Mouse (Mus musculus) forebrain, embryonic 14.5 days (tissue): ENCODE data around the gene Olfr824. TPM values are rescaled to one million over a fixed set of nuclear protein-coding genes. Genes with fewer than 3 reads are reported as not detected.
"Not testable (repeated sequence)": the region's sequence is repeated elsewhere in the genome, so short reads cannot be mapped to it uniquely, and the experiment has no call there.

Experiments used
- ATAC-seq: fragments of 200-750 bp; cut with Nextera tagmentation; 2 replicates; pipeline ENCODE4 v1.8.0; 2017; ENCODE audit warnings: mild to moderate bottlenecking, moderate library complexity
- DNase-seq: peaks from one replicate; pipeline ENCODE4 v3.0.0-alpha.2; 2015; ENCODE audit warnings: low spot score
- H3K27ac ChIP-seq: fragments of 300-500 bp; sonication (generic); 2 replicates; pipeline ENCODE4 v1.5.1; 2014; ENCODE audit warnings: low read depth, mild to moderate bottlenecking, control low read depth, low read length, moderate library complexity
- H3K27me3 ChIP-seq: fragments of 300-500 bp; sonication (generic); replicated peaks from 2 replicates; pipeline ENCODE4 v1.6.1; 2014; ENCODE audit warnings: low read length, control low read depth, mixed read lengths; ENCODE audit not compliant: control insufficient read depth, insufficient read depth
- H3K36me3 ChIP-seq: fragments of 300-500 bp; sonication (generic); 2 replicates; pipeline ENCODE4 v1.6.1; 2014; ENCODE audit warnings: low read length, control low read depth; ENCODE audit not compliant: control insufficient read depth, insufficient read depth
- H3K4me1 ChIP-seq: fragments of 300-500 bp; sonication (generic); 2 replicates; pipeline ENCODE4 v1.6.1; 2014; ENCODE audit warnings: antibody characterized with exemption, low read length, control low read depth; ENCODE audit not compliant: control insufficient read depth, insufficient read depth
- H3K4me2 ChIP-seq: fragments of 300-500 bp; sonication (generic); 2 replicates; pipeline ENCODE4 v1.6.1; 2014; ENCODE audit warnings: mild to moderate bottlenecking, control low read depth, low read length
- H3K4me3 ChIP-seq: fragments of 300-500 bp; sonication (generic); 2 replicates; pipeline ENCODE4 v1.5.1; 2014; ENCODE audit warnings: low read depth, low read length, control low read depth
- H3K9ac ChIP-seq: fragments of 300-500 bp; sonication (generic); 2 replicates; pipeline ENCODE4 v1.6.1; 2014; ENCODE audit warnings: mild to moderate bottlenecking, low read length, control low read depth, moderate library complexity
- H3K9me3 ChIP-seq: fragments of 300-500 bp; sonication (generic); replicated peaks from 2 replicates; pipeline ENCODE4 v1.6.1; 2016; ENCODE audit warnings: low read length, control low read depth, mixed read lengths; ENCODE audit not compliant: control insufficient read depth
- WGBS: fragments of 180-500 bp; shearing (Covaris S2); extraction: QIAGEN DNeasy Blood & Tissue Kit; methylation state at CpG from one replicate; pipeline ENCODE4 v1.1.7; 2014; 5-methylcytosine and 5-hydroxymethylcytosine counted together
- polyA plus RNA-seq: library from polyadenylated mRNA; unstranded; fragments of >200 nt; fragmentation: Nextera tagmentation; extraction: Ambion mirVana; gene quantifications from 2 replicates; pipeline ENCODE4 v1.2.1, GENCODE M21; 2014

The Olfr824 gene
- not detected in 2 replicates for polyA plus RNA-seq

DNA sequence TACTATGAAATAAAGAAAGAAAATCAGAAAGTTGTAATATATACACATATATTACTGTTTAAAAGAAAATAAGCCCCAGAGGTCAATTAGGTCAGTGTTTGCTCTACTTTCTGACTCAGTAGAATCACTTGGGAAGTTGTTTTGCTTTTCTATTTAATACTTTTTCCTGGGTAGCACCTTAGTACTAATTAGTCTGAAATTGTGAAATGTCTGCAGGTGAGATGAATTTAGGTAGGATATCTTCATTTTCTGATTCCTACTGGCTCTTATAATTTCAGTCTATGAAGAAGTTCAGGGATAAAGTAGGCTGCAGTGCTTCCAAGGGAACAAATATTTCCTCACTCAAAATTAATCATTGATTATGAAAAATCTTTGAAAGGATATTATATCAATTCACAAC lies at the start of gene Olfr824:
Gene Olfr824, minus strand, starts transcription at position 101 of the 400 bp plus-strand sequence.
- H3K27ac ChIP-seq, H3K4me1 ChIP-seq, H3K27me3 ChIP-seq, ATAC-seq, H3K4me3 ChIP-seq, H3K36me3 ChIP-seq, H3K4me2 ChIP-seq, DNase-seq, H3K9ac ChIP-seq, H3K9me3 ChIP-seq: not testable (repeated sequence)

DNA sequence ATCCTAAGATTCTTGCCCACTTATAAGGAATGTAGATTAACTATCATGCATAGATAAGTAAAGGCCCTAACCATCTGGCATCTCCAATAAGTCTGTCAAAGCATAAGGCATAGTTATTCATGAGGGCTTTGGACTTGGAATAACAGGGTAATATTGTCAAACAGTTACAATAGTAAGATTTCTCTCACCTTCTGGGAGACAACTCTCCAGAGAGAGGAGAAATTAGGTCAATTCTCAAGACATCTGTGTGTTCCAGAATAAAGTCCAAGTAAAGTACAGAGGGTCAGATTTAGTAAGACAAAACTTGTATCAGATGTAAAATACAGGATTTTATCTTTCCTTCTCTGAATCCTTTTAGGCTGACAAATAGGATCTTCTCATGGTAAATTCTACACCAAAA lies 36.9 kb upstream of the Olfr824 start, which contains the start of gene Olfr825:
Gene Olfr825, minus strand, starts transcription at position 101 of the 400 bp plus-strand sequence.
- H3K9me3 ChIP-seq: no peaks in the 10 kb centered on the region
- H3K27ac ChIP-seq: no peak within 1 kb of the TSS
- H3K4me2 ChIP-seq: no peak within 1 kb of the TSS
- H3K36me3 ChIP-seq: no peaks in the 10 kb centered on the region
- H3K9ac ChIP-seq: no peak within 1 kb of the TSS
- no peak within 1 kb of the TSS for H3K4me3 ChIP-seq
- no peak for ATAC-seq
- no peaks in the 10 kb centered on the region for H3K4me1 ChIP-seq
- no peaks in the 10 kb centered on the region for H3K27me3 ChIP-seq
- no peak for DNase-seq

DNA sequence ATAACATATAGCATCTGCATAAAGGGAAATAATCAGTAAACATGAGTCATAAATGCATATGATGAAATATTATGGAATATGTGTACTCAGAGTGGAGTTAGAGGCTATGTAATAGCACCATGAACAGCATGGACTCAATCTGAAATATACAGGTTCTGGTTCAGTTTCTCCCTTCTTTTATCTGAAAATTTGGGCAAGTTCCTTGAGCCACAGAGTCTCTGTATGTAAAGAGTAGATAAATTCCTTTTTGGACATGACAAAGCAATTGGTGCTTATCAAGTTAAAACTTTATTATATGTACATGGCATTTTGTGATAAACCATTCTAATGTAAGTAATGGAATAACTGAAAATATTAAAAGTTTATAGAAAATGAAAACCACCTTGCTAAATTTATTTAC lies 35.4 kb upstream of the Olfr824 start:
- ATAC-seq (no peak), DNase-seq (no peak)
- Histone ChIP-seq H3K9ac (no peak overlapping the region), H3K9me3 (no peaks in the 10 kb centered on the region), H3K4me3 (no peak overlapping the region), H3K36me3 (no peaks in the 10 kb centered on the region), H3K27ac (no peak overlapping the region), H3K4me1 (no peaks in the 10 kb centered on the region), H3K4me2 (no peak overlapping the region), H3K27me3 (no peaks in the 10 kb centered on the region)

DNA sequence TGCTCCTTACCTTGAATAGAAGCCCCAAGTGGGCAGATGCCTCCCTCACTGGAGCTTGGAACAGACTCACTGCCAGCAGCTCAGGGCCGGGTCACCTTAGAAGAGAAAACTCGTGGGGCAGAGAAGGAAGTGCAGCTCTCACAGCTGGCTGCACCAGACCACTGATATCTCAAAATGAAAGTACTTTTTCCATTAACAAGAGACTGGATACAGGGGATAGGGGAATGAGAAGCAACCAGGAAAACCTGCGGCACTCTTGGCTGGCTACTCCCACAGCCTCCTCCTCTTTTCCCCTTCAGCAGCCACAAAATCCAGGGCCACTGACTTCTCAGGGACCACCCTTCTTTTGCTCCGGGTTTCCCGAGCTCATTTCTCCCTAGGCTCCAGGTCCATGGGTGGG lies 14.3 kb upstream of the Olfr824 start:
- no peak for DNase-seq
- no peaks in the 10 kb centered on the region for H3K27me3 ChIP-seq
- no peaks in the 10 kb centered on the region for H3K9me3 ChIP-seq
- H3K4me2 ChIP-seq: no peak overlapping the region
- no peak for ATAC-seq
- no peak overlapping the region for H3K27ac ChIP-seq
- H3K36me3 ChIP-seq: no peaks in the 10 kb centered on the region
- WGBS: 77% methylated on average over 5 of the region's 5 CpGs
- no peak overlapping the region for H3K9ac ChIP-seq
- H3K4me3 ChIP-seq: no peak overlapping the region
- no peaks in the 10 kb centered on the region for H3K4me1 ChIP-seq

DNA sequence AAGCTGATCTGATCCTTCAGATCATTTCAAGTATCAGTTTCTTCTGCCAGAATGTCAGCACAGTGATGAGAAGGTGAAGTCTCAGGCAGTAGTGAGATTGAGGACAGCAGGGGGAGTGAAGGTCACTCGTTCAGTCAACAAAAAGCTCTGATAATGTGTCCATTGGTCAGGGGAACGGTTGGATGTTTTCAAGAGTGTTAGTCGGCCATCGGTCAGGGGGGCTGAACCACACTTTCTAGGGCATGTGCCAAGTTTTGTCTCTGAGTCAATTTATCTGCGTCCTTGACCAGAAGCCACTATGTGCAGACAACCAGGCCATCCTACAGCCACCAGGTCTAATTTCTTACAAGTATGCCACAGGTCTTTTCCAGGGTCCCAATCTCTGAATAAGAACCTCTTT lies 12.7 kb upstream of the Olfr824 start:
- 90% methylated on average over 5 of the region's 5 CpGs for WGBS

DNA sequence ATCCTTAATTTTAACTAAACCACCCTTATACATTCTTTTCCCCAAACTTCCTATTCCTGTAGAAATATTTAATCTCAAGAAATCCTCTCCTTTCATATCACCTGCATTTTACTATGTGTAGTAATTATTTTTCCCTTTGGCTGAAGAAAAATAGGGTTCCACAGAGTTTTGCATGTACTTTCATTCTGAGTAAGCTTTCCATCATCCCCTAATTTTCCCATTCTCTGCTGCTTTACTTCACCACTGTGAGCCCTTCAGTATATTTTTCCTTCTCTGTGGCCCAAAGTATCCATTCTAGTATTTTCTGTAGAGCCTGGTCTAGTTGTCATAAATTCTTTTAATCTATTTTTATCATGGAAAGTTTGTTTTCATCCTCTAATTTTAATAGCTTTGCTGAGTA lies 5.0 kb upstream of the Olfr824 start:
- ATAC-seq: no peak
- no peak for DNase-seq
- Histone ChIP-seq H3K4me2 (no peak overlapping the region), H3K27me3 (no peaks in the 10 kb centered on the region), H3K36me3 (no peaks in the 10 kb centered on the region), H3K4me3 (no peak overlapping the region), H3K9ac (no peak overlapping the region), H3K9me3 (no peaks in the 10 kb centered on the region), H3K27ac (no peak overlapping the region), H3K4me1 (no peaks in the 10 kb centered on the region)

More for the DNA sequence above, 12.7 kb upstream of the Olfr824 start:
- not testable (repeated sequence) for H3K4me1 ChIP-seq, ATAC-seq, DNase-seq, H3K4me3 ChIP-seq, H3K9ac ChIP-seq, H3K36me3 ChIP-seq, H3K27ac ChIP-seq, H3K4me2 ChIP-seq, H3K27me3 ChIP-seq, H3K9me3 ChIP-seq

DNA sequence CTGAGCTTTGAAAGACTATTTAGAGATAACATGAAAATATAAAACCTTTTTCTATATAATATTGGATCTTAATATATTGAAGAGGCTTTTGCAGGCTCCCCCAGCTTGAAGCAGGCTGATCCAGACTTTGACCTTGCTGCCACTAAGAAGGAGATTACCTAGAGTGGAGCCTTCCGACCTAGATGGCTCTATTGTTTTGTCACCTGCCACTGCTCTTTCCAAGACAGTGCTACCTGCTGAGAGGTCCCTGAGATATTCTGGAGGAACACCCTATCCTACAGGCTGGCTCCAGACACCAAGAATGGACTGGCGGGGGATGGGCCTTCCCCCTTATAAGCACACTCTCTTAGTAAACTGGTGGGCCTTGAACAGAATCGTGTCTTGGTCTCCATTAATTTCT lies 13.8 kb downstream of the Olfr824 start:
- H3K9me3 ChIP-seq, ATAC-seq, H3K4me3 ChIP-seq, H3K9ac ChIP-seq, H3K27me3 ChIP-seq, DNase-seq, H3K36me3 ChIP-seq, H3K4me2 ChIP-seq, H3K27ac ChIP-seq, H3K4me1 ChIP-seq: not testable (repeated sequence)
- WGBS: 61% methylated on average over 3 of the region's 3 CpGs

DNA sequence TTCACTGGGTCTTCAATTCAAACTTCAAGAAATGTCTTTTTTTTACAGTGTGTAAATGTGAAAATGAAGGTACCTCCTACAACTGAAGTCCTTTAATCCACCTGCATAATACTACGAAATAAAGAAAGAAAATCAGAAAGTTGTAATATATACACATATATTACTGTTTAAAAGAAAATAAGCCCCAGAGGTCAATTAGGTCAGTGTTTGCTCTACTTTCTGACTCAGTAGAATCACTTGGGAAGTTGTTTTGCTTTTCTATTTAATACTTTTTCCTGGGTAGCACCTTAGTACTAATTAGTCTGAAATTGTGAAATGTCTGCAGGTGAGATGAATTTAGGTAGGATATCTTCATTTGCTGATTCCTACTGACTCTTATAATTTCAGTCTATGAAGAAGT lies 14.5 kb downstream of the Olfr824 start, which contains the start of gene Olfr823:
Gene Olfr823, minus strand, starts transcription at position 101 of the 400 bp plus-strand sequence.
- 95% methylated on average over 1 of the region's 1 CpGs for WGBS
- not testable (repeated sequence) for ATAC-seq

DNA sequence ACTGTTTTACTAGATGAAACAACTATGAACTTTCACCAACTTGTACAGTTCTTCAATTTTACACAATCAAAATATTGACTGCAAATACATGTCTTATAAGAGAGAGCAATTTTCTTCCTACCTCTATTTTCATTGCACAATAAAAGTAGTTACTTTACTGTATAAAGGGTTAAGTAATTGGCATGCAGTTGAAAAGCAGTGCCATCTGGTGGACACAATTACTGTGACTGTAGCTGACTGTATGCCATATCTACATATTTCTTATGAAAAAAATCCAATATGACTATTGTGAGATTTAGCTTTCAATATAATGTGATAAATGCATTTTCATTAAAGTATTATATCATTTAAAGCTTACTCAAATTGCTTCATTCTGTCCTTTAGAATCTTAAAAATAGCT lies 33.7 kb downstream of the Olfr824 start:
- Histone ChIP-seq H3K4me2 (no peak overlapping the region), H3K9me3 (no peaks in the 10 kb centered on the region), H3K9ac (no peak overlapping the region), H3K27me3 (no peaks in the 10 kb centered on the region), H3K27ac (no peak overlapping the region), H3K36me3 (no peaks in the 10 kb centered on the region), H3K4me3 (no peak overlapping the region), H3K4me1 (no peaks in the 10 kb centered on the region)
- no peak for ATAC-seq
- peak; percentile 33 for DNase-seq

More for the DNA sequence above, 14.5 kb downstream of the Olfr824 start, which contains the start of gene Olfr823:
- not testable (repeated sequence) for H3K36me3 ChIP-seq, H3K27me3 ChIP-seq, H3K4me3 ChIP-seq, H3K27ac ChIP-seq, H3K9ac ChIP-seq, DNase-seq, H3K9me3 ChIP-seq, H3K4me2 ChIP-seq, H3K4me1 ChIP-seq
